Mouse (Mus musculus): Measurements from ENCODE around the gene Cers6.

DNA sequence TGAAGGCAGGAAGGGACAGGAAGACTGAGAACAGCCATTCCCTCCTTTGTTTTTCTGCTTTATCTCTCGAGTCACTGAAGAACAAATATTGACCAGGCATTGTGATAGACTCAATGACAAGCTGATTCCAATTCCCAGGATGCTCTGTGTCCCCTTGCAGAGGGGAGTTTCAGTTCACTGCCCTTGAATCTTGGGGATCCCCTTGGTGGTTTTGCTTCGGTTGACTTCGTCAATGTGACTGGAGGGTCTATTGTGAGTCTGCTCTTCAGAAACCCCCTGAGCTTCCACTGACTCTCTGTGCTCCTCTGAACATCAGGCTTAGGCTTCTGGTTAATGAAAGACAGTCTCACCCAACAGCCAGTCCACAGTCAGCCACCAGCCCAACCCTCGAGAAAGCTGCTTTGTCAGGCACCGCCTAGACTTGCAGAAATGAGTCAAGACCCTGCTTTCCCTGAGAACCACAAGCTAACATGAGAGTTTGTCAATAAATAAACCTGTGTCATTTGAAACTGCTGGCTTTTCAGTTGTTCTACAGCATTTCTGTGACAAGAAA lies 271.3 kb downstream of the Cers6 start:
- TF ChIP-seq CTCF (IDR thresholded peaks at IDR 0.05; ENCODE audit: insufficient read depth, low read depth, low read length), result no peak
- no peak for TF ChIP-seq POLR2A (IDR thresholded peaks at IDR 0.05; ENCODE audit: insufficient read depth, low read depth, low read length)

All from olfactory bulb, adult 2 months (tissue).